Mouse (Mus musculus) limb, embryonic 11.5 days (tissue): ENCODE measurements around the gene Eed. TPM values are rescaled to one million over a fixed set of nuclear protein-coding genes. Genes with fewer than 3 reads are reported as not detected.

ENCODE experiments used
- ATAC-seq: fragments of 200-750 bp; cut with Nextera tagmentation; 2 replicates; pipeline ENCODE4 v1.8.0; 2017; ENCODE audit warnings: low read depth; ENCODE audit not compliant: insufficient number of reproducible peaks, low FRiP score, low TSS enrichment
- DNase-seq: peaks from one replicate; pipeline ENCODE4 v3.0.0-alpha.2; 2015; ENCODE audit warnings: low spot score
- H3K27ac ChIP-seq: fragments of 300-500 bp; sonication (generic); replicated peaks from 2 replicates; pipeline ENCODE4 v1.5.1; 2014; ENCODE audit warnings: low read depth, mild to moderate bottlenecking, low read length
- H3K27me3 ChIP-seq: fragments of 300-500 bp; sonication (generic); 2 replicates; pipeline ENCODE4 v1.6.1; 2014; ENCODE audit warnings: mild to moderate bottlenecking, low read length, mixed read lengths; ENCODE audit not compliant: control insufficient read depth, insufficient read depth
- H3K36me3 ChIP-seq: fragments of 300-500 bp; sonication (generic); 2 replicates; pipeline ENCODE4 v1.6.1; 2014; ENCODE audit warnings: mild to moderate bottlenecking, low read length, moderate library complexity, mixed read lengths; ENCODE audit not compliant: control insufficient read depth, insufficient read depth
- H3K4me1 ChIP-seq: fragments of 300-500 bp; sonication (generic); 2 replicates; pipeline ENCODE4 v1.6.1; 2014; ENCODE audit warnings: low read length, mixed read lengths; ENCODE audit not compliant: control insufficient read depth, insufficient read depth
- H3K4me2 ChIP-seq: fragments of 300-500 bp; sonication (generic); 2 replicates; pipeline ENCODE4 v1.6.1; 2014; ENCODE audit warnings: low read depth, mild to moderate bottlenecking, moderate library complexity; ENCODE audit not compliant: severe bottlenecking
- H3K4me3 ChIP-seq: fragments of 300-500 bp; sonication (generic); 2 replicates; pipeline ENCODE4 v1.5.1; 2014; ENCODE audit warnings: low read depth, low read length
- H3K9ac ChIP-seq: fragments of 300-500 bp; sonication (generic); 2 replicates; pipeline ENCODE4 v1.6.1; 2014; ENCODE audit warnings: mild to moderate bottlenecking, low read length
- H3K9me3 ChIP-seq: fragments of 300-500 bp; sonication (generic); 2 replicates; pipeline ENCODE4 v1.6.1; 2016; ENCODE audit warnings: low read length; ENCODE audit not compliant: control insufficient read depth
- WGBS: fragments of 180-500 bp; shearing (Covaris S2); extraction: QIAGEN DNeasy Blood & Tissue Kit; methylation state at CpG from one replicate; pipeline ENCODE4 v1.1.7; 2014; 5-methylcytosine and 5-hydroxymethylcytosine counted together
- polyA plus RNA-seq: library from polyadenylated mRNA; unstranded; fragments of >200 nt; fragmentation: Nextera tagmentation; extraction: Ambion mirVana; gene quantifications from 2 replicates; pipeline ENCODE4 v1.2.1, GENCODE M21; 2014

Gene Eed
- polyA plus RNA-seq, 1 experiment from 2014 or later: 93.3 TPM

- ATAC-seq: no peak
- Histone ChIP-seq H3K4me3 (no peak overlapping the region), H3K27me3 (no peaks in the 10 kb centered on the region), H3K9ac (no peak overlapping the region), H3K27ac (no peak overlapping the region), H3K9me3 (no peaks in the 10 kb centered on the region), H3K4me1 (peaks cover 5% of the 10 kb centered on the region; the same call in 1 of the 2 replicates), H3K4me2 (no peak overlapping the region), H3K36me3 (peaks cover 6% of the 10 kb centered on the region)
- no peak for DNase-seq
- WGBS: 88% methylated on average over 1 of the region's 1 CpGs
Measured at GRCm38 (mm10) chr7:89975571-89975970, 5.2 kb downstream of the Eed start.

GRCm38 (mm10) chr7:89967235-89967634, 13.5 kb downstream of the Eed start:
- H3K4me2 ChIP-seq: no peak overlapping the region
- H3K27ac ChIP-seq: no peak overlapping the region
- H3K4me1 ChIP-seq: no peaks in the 10 kb centered on the region
- DNase-seq: no peak
- H3K4me3 ChIP-seq: no peak overlapping the region
- H3K9ac ChIP-seq: no peak overlapping the region
- H3K9me3 ChIP-seq: no peaks in the 10 kb centered on the region
- H3K36me3 ChIP-seq: peaks cover 11% of the 10 kb centered on the region
- ATAC-seq: no peak
- no peaks in the 10 kb centered on the region for H3K27me3 ChIP-seq
- 85% methylated on average over 2 of the region's 2 CpGs for WGBS

- Histone ChIP-seq H3K9me3 (no peaks in the 10 kb centered on the region), H3K27me3 (no peaks in the 10 kb centered on the region), H3K4me1 (no peaks in the 10 kb centered on the region), H3K36me3 (peaks cover 11% of the 10 kb centered on the region), H3K27ac (no peak overlapping the region), H3K4me3 (no peak overlapping the region), H3K4me2 (no peak overlapping the region), H3K9ac (no peak overlapping the region)
- DNase-seq: no peak
- ATAC-seq: no peak
- 69% methylated on average over 1 of the region's 1 CpGs for WGBS
Measured at GRCm38 (mm10) chr7:89966771-89967170, 14.0 kb downstream of the Eed start.

GRCm38 (mm10) chr7:89963135-89963534, 17.6 kb downstream of the Eed start:
- H3K4me3 ChIP-seq: no peak overlapping the region
- ATAC-seq (no peak), DNase-seq (no peak)
- no peaks in the 10 kb centered on the region for H3K27me3 ChIP-seq
- no peak overlapping the region for H3K27ac ChIP-seq
- H3K9ac ChIP-seq: no peak overlapping the region
- no peaks in the 10 kb centered on the region for H3K4me1 ChIP-seq
- no peak overlapping the region for H3K4me2 ChIP-seq
- no peaks in the 10 kb centered on the region for H3K9me3 ChIP-seq
- H3K36me3 ChIP-seq: peaks cover 6% of the 10 kb centered on the region; the same call in 1 of the 2 replicates

GRCm38 (mm10) chr7:89957300-89957699, 23.5 kb downstream of the Eed start:
- WGBS: 46% methylated on average over 5 of the region's 5 CpGs
- Histone ChIP-seq H3K27ac (no peak overlapping the region), H3K9ac (no peak overlapping the region), H3K36me3 (peaks cover 5% of the 10 kb centered on the region), H3K27me3 (no peaks in the 10 kb centered on the region), H3K4me3 (no peak overlapping the region), H3K4me2 (no peak overlapping the region), H3K4me1 (no peaks in the 10 kb centered on the region), H3K9me3 (no peaks in the 10 kb centered on the region)
- no peak for DNase-seq
- ATAC-seq: no peak

GRCm38 (mm10) chr7:89954261-89954660, 26.5 kb downstream of the Eed start:
- no peak for ATAC-seq
- no peaks in the 10 kb centered on the region for H3K27me3 ChIP-seq
- no peak overlapping the region for H3K4me3 ChIP-seq
- H3K4me2 ChIP-seq: no peak overlapping the region
- H3K9ac ChIP-seq: no peak overlapping the region
- no peak overlapping the region for H3K27ac ChIP-seq
- WGBS: 88% methylated on average over 5 of the region's 5 CpGs
- H3K36me3 ChIP-seq: peaks cover 3% of the 10 kb centered on the region
- H3K9me3 ChIP-seq: no peaks in the 10 kb centered on the region
- no peaks in the 10 kb centered on the region for H3K4me1 ChIP-seq
- no peak for DNase-seq

GRCm38 (mm10) chr7:89949403-89949802, 31.4 kb downstream of the Eed start:
- ATAC-seq (no peak), DNase-seq (no peak)
- WGBS: 78% methylated on average over 4 of the region's 4 CpGs

GRCm38 (mm10) chr7:89948026-89948425, 32.8 kb downstream of the Eed start:
- H3K9me3 ChIP-seq: no peaks in the 10 kb centered on the region
- DNase-seq: no peak
- WGBS: 91% methylated on average over 7 of the region's 7 CpGs
- H3K27me3 ChIP-seq: no peaks in the 10 kb centered on the region
- H3K27ac ChIP-seq: no peak overlapping the region
- H3K9ac ChIP-seq: no peak overlapping the region
- no peaks in the 10 kb centered on the region for H3K4me1 ChIP-seq
- no peaks in the 10 kb centered on the region for H3K36me3 ChIP-seq
- no peak for ATAC-seq
- no peak overlapping the region for H3K4me3 ChIP-seq
- no peak overlapping the region for H3K4me2 ChIP-seq

More at GRCm38 (mm10) chr7:89949403-89949802, 31.4 kb downstream of the Eed start:
- H3K9me3 ChIP-seq: no peaks in the 10 kb centered on the region
- no peak overlapping the region for H3K27ac ChIP-seq
- no peak overlapping the region for H3K4me3 ChIP-seq
- H3K4me1 ChIP-seq: no peaks in the 10 kb centered on the region
- no peak overlapping the region for H3K4me2 ChIP-seq
- no peaks in the 10 kb centered on the region for H3K27me3 ChIP-seq
- no peak overlapping the region for H3K9ac ChIP-seq
- no peaks in the 10 kb centered on the region for H3K36me3 ChIP-seq
